Mouse (Mus musculus) midbrain, embryonic 11.5 days (tissue): ENCODE data around the gene Marcksl1. TPM values are rescaled to one million over a fixed set of nuclear protein-coding genes. Genes with fewer than 3 reads are reported as not detected.

Source experiments
- ATAC-seq: fragments of 200-750 bp; cut with Nextera tagmentation; 2 replicates; pipeline ENCODE4 v1.8.0; 2017; ENCODE audit warnings: moderate TSS enrichment, moderate library complexity; ENCODE audit not compliant: low FRiP score
- DNase-seq: peaks from one replicate; pipeline ENCODE4 v3.0.0; 2015; ENCODE audit warnings: low spot score; ENCODE audit errors: missing footprints
- H3K27ac ChIP-seq: fragments of 300-500 bp; sonication (generic); 2 replicates; pipeline ENCODE4 v1.5.1; 2014; ENCODE audit warnings: low read depth, low read length
- H3K27me3 ChIP-seq: fragments of 300-500 bp; sonication (generic); 2 replicates; pipeline ENCODE4 v1.6.1; 2014; ENCODE audit warnings: mild to moderate bottlenecking, low read length, moderate library complexity, mixed read lengths; ENCODE audit not compliant: control insufficient read depth, insufficient read depth
- H3K36me3 ChIP-seq: fragments of 300-500 bp; sonication (generic); 2 replicates; pipeline ENCODE4 v1.6.1; 2014; ENCODE audit warnings: mild to moderate bottlenecking, low read length, moderate library complexity, mixed read lengths; ENCODE audit not compliant: control insufficient read depth, insufficient read depth
- H3K4me1 ChIP-seq: fragments of 300-500 bp; sonication (generic); 2 replicates; pipeline ENCODE4 v1.6.1; 2014; ENCODE audit warnings: low read length; ENCODE audit not compliant: control insufficient read depth, insufficient read depth
- H3K4me2 ChIP-seq: fragments of 300-500 bp; sonication (generic); 2 replicates; pipeline ENCODE4 v1.6.1; 2014; ENCODE audit warnings: mild to moderate bottlenecking, moderate library complexity
- H3K4me3 ChIP-seq: fragments of 300-500 bp; sonication (generic); 2 replicates; pipeline ENCODE4 v1.5.1; 2014; ENCODE audit warnings: low read depth, low read length
- H3K9ac ChIP-seq: fragments of 300-500 bp; sonication (generic); 2 replicates; pipeline ENCODE4 v1.6.1; 2014; ENCODE audit warnings: low read length
- H3K9me3 ChIP-seq: fragments of 300-500 bp; sonication (generic); 2 replicates; pipeline ENCODE4 v1.6.1; 2016; ENCODE audit warnings: low read length; ENCODE audit not compliant: control insufficient read depth
- WGBS: fragments of 180-500 bp; shearing (Covaris S2); extraction: QIAGEN DNeasy Blood & Tissue Kit; methylation state at CpG from one replicate; pipeline ENCODE4 v1.1.7; 2014; 5-methylcytosine and 5-hydroxymethylcytosine counted together
- polyA plus RNA-seq: library from polyadenylated mRNA; unstranded; fragments of >200 nt; fragmentation: Nextera tagmentation; extraction: Ambion mirVana; gene quantifications from 2 replicates; pipeline ENCODE4 v1.2.1, GENCODE M21; 2014

Gene Marcksl1
- polyA plus RNA-seq, 1 experiment from 2014 or later: 1,974 TPM

- Histone ChIP-seq H3K36me3 (no peaks in the 10 kb centered on the region), H3K9me3 (no peaks in the 10 kb centered on the region), H3K27ac (no peak overlapping the region), H3K9ac (no peak overlapping the region), H3K4me1 (peaks cover 24% of the 10 kb centered on the region), H3K27me3 (no peaks in the 10 kb centered on the region), H3K4me3 (no peak overlapping the region), H3K4me2 (no peak overlapping the region)
- ATAC-seq (no peak), DNase-seq (peak; percentile 72)
- 74% methylated on average over 3 of the region's 3 CpGs for WGBS
Observed at GRCm38 (mm10) chr4:129508237-129508515, 5.2 kb upstream of the Marcksl1 start.

- 69% methylated on average over 15 of the region's 15 CpGs for WGBS
- no peak overlapping the region for H3K27ac ChIP-seq
- H3K9me3 ChIP-seq: no peaks in the 10 kb centered on the region
- ATAC-seq (no peak), DNase-seq (peak; percentile 82)
- no peaks in the 10 kb centered on the region for H3K27me3 ChIP-seq
- no peak overlapping the region for H3K4me2 ChIP-seq
- no peak overlapping the region for H3K4me3 ChIP-seq
- H3K9ac ChIP-seq: 0 out of 2 replicates have a peak overlapping the region, but pooled peaks have one; percentile 20
- H3K36me3 ChIP-seq: no peaks in the 10 kb centered on the region
- H3K4me1 ChIP-seq: peaks cover 24% of the 10 kb centered on the region
Observed at GRCm38 (mm10) chr4:129508834-129509600, 4.4 kb upstream of the Marcksl1 start.

GRCm38 (mm10) chr4:129509650-129510049 is 3.7 kb upstream of the Marcksl1 start:
- ATAC-seq: no peak
- H3K9ac ChIP-seq: no peak overlapping the region
- H3K4me2 ChIP-seq: no peak overlapping the region
- no peaks in the 10 kb centered on the region for H3K9me3 ChIP-seq
- no peak overlapping the region for H3K27ac ChIP-seq
- H3K4me3 ChIP-seq: no peak overlapping the region
- H3K4me1 ChIP-seq: peaks cover 24% of the 10 kb centered on the region
- H3K27me3 ChIP-seq: no peaks in the 10 kb centered on the region
- 67% methylated on average over 3 of the region's 3 CpGs for WGBS
- no peaks in the 10 kb centered on the region for H3K36me3 ChIP-seq
- no peak for DNase-seq

GRCm38 (mm10) chr4:129510723-129511412 is 2.5 kb upstream of the Marcksl1 start:
- Histone ChIP-seq H3K9me3 (no peaks in the 10 kb centered on the region), H3K27ac (peak overlapping the region; percentile 71), H3K36me3 (no peaks in the 10 kb centered on the region), H3K9ac (peak overlapping the region; percentile 24; the same call in 1 of the 2 replicates), H3K4me2 (no peak overlapping the region), H3K4me3 (no peak overlapping the region), H3K27me3 (no peaks in the 10 kb centered on the region), H3K4me1 (peaks cover 30% of the 10 kb centered on the region)
- ATAC-seq (no peak), DNase-seq (no peak)
- WGBS: 46% methylated on average over 6 of the region's 6 CpGs

GRCm38 (mm10) chr4:129511413-129512096 is 1.8 kb upstream of the Marcksl1 start:
- peak overlapping the region; percentile 71 for H3K27ac ChIP-seq

GRCm38 (mm10) chr4:129513891-129514290 is 510 bp downstream of the Marcksl1 start:
- Histone ChIP-seq H3K4me2 (peak overlapping the region; percentile 74), H3K9me3 (no peaks in the 10 kb centered on the region), H3K27me3 (no peaks in the 10 kb centered on the region), H3K4me1 (peaks cover 30% of the 10 kb centered on the region), H3K9ac (peak overlapping the region; percentile 100), H3K36me3 (peaks cover 3% of the 10 kb centered on the region; the same call in 1 of the 2 replicates), H3K27ac (peak overlapping the region; percentile 97), H3K4me3 (peak overlapping the region; percentile 92)
- no peak for DNase-seq
- peak; percentile 47 for ATAC-seq
- WGBS: under 1% methylated on average over 42 of the region's 57 CpGs

More at GRCm38 (mm10) chr4:129511413-129512096, 1.8 kb upstream of the Marcksl1 start:
- Histone ChIP-seq H3K4me1 (peaks cover 30% of the 10 kb centered on the region), H3K9me3 (no peaks in the 10 kb centered on the region), H3K27me3 (no peaks in the 10 kb centered on the region), H3K9ac (peak overlapping the region; percentile 33; the same call in 1 of the 2 replicates), H3K36me3 (no peaks in the 10 kb centered on the region), H3K4me3 (no peak overlapping the region), H3K4me2 (peak overlapping the region; percentile 17; the same call in 1 of the 2 replicates)
- no peak for ATAC-seq
- 19% methylated on average over 6 of the region's 6 CpGs for WGBS
- no peak for DNase-seq

- Histone ChIP-seq H3K9me3 (no peaks in the 10 kb centered on the region), H3K4me3 (peak overlapping the region; percentile 92), H3K9ac (peak overlapping the region; percentile 100), H3K36me3 (peaks cover 3% of the 10 kb centered on the region; the same call in 1 of the 2 replicates), H3K27me3 (no peaks in the 10 kb centered on the region), H3K4me2 (peak overlapping the region; percentile 74), H3K4me1 (peaks cover 30% of the 10 kb centered on the region), H3K27ac (peak overlapping the region; percentile 97)
- under 1% methylated on average over 33 of the region's 35 CpGs for WGBS
- peak; percentile 98 for DNase-seq
- ATAC-seq: peak; percentile 33
Observed at GRCm38 (mm10) chr4:129514300-129514898, 1.0 kb downstream of the Marcksl1 start.

- Histone ChIP-seq H3K4me2 (no peak overlapping the region), H3K4me1 (peaks cover 15% of the 10 kb centered on the region; the same call in 1 of the 2 replicates), H3K9me3 (no peaks in the 10 kb centered on the region), H3K36me3 (peaks cover 13% of the 10 kb centered on the region), H3K4me3 (no peak overlapping the region), H3K27me3 (no peaks in the 10 kb centered on the region), H3K9ac (no peak overlapping the region), H3K27ac (no peak overlapping the region)
- no peak for DNase-seq
- 63% methylated on average over 2 of the region's 2 CpGs for WGBS
- no peak for ATAC-seq
Observed at GRCm38 (mm10) chr4:129516925-129517324, 3.5 kb downstream of the Marcksl1 start.
